Mouse (Mus musculus): ENCODE data around the gene Fastkd5. TPM values are rescaled to one million over a fixed set of nuclear protein-coding genes. Genes with fewer than 3 reads are reported as not detected.

Fastkd5 gene
- polyA plus RNA-seq, 1 experiment from 2014 or later, result 16.0 TPM

- no peaks in the 10 kb centered on the region for H3K9me3 ChIP-seq (replicated peaks; ENCODE audit: control insufficient read depth, low read length)
- H3K27ac ChIP-seq (ENCODE audit: low read length), result no peak overlapping the region
- H3K4me3 ChIP-seq (replicated peaks; ENCODE audit: low read length), result no peak overlapping the region
- 68% methylated on average over 2 of the region's 2 CpGs for WGBS
- ATAC-seq (ENCODE audit: insufficient read depth, low FRiP score), result no peak
- no peak overlapping the region for H3K4me2 ChIP-seq (ENCODE audit: low read depth, low read length)
- no peaks in the 10 kb centered on the region for H3K27me3 ChIP-seq (ENCODE audit: control insufficient read depth, insufficient read depth, low read length)
- H3K4me1 ChIP-seq (ENCODE audit: control insufficient read depth, insufficient read depth, low read length), result no peaks in the 10 kb centered on the region
- H3K9ac ChIP-seq (ENCODE audit: low read length), result no peak overlapping the region
- H3K36me3 ChIP-seq (ENCODE audit: control insufficient read depth, insufficient read depth, low read length), result peaks cover 5% of the 10 kb centered on the region; the same call in 1 of the 2 replicates
Measured at GRCm38 (mm10) chr2:130588373-130588772, 41.5 kb downstream of the Fastkd5 start.

- WGBS, result 82% methylated on average over 6 of the region's 6 CpGs
- Histone ChIP-seq H3K36me3 (ENCODE audit: control insufficient read depth, insufficient read depth, low read length) (no peaks in the 10 kb centered on the region), H3K9ac (ENCODE audit: low read length) (no peak overlapping the region), H3K27me3 (ENCODE audit: control insufficient read depth, insufficient read depth, low read length) (peaks cover 15% of the 10 kb centered on the region), H3K9me3 (replicated peaks; ENCODE audit: control insufficient read depth, low read length) (no peaks in the 10 kb centered on the region), H3K27ac (ENCODE audit: low read length) (no peak overlapping the region), H3K4me3 (replicated peaks; ENCODE audit: low read length) (no peak overlapping the region), H3K4me2 (ENCODE audit: low read depth, low read length) (no peak overlapping the region), H3K4me1 (ENCODE audit: control insufficient read depth, insufficient read depth, low read length) (no peaks in the 10 kb centered on the region)
- ATAC-seq (ENCODE audit: insufficient read depth, low FRiP score), result no peak
Measured at GRCm38 (mm10) chr2:130586016-130586415, 43.8 kb downstream of the Fastkd5 start.

- no peak for ATAC-seq (ENCODE audit: insufficient read depth, low FRiP score)
- H3K4me2 ChIP-seq (ENCODE audit: low read depth, low read length), result no peak overlapping the region
- no peak overlapping the region for H3K27ac ChIP-seq (ENCODE audit: low read length)
- H3K9ac ChIP-seq (ENCODE audit: low read length), result no peak overlapping the region
- no peaks in the 10 kb centered on the region for H3K36me3 ChIP-seq (ENCODE audit: control insufficient read depth, insufficient read depth, low read length)
- peaks cover 4% of the 10 kb centered on the region for H3K4me1 ChIP-seq (ENCODE audit: control insufficient read depth, insufficient read depth, low read length)
- H3K4me3 ChIP-seq (replicated peaks; ENCODE audit: low read length), result no peak overlapping the region
- H3K9me3 ChIP-seq (replicated peaks; ENCODE audit: control insufficient read depth, low read length), result no peaks in the 10 kb centered on the region
- 76% methylated on average over 10 of the region's 10 CpGs for WGBS
- peaks cover 33% of the 10 kb centered on the region for H3K27me3 ChIP-seq (ENCODE audit: control insufficient read depth, insufficient read depth, low read length)
Measured at GRCm38 (mm10) chr2:130583902-130584560, 45.8 kb downstream of the Fastkd5 start.

- no peak for ATAC-seq (ENCODE audit: insufficient read depth, low FRiP score)
- no peak within 1 kb of the TSS for H3K27ac ChIP-seq (ENCODE audit: low read length)
- no peak within 1 kb of the TSS for H3K4me2 ChIP-seq (ENCODE audit: low read depth, low read length)
- H3K9me3 ChIP-seq (replicated peaks; ENCODE audit: control insufficient read depth, low read length), result no peaks in the 10 kb centered on the region
- 34% methylated on average over 10 of the region's 10 CpGs for WGBS
- H3K27me3 ChIP-seq (ENCODE audit: control insufficient read depth, insufficient read depth, low read length), result peaks cover 46% of the 10 kb centered on the region
- H3K9ac ChIP-seq (ENCODE audit: low read length), result no peak within 1 kb of the TSS
- no peaks in the 10 kb centered on the region for H3K36me3 ChIP-seq (ENCODE audit: control insufficient read depth, insufficient read depth, low read length)
- no peak within 1 kb of the TSS for H3K4me3 ChIP-seq (replicated peaks; ENCODE audit: low read length)
- H3K4me1 ChIP-seq (ENCODE audit: control insufficient read depth, insufficient read depth, low read length), result peaks cover 4% of the 10 kb centered on the region
Measured at GRCm38 (mm10) chr2:130582552-130582951, 47.3 kb downstream of the Fastkd5 start, which contains the start of gene Avp. TSS of gene Avp (minus strand) at chr2:130582554.

GRCm38 (mm10) chr2:130581201-130581600 is 48.6 kb downstream of the Fastkd5 start:
- 5% methylated on average over 16 of the region's 16 CpGs for WGBS
- Histone ChIP-seq H3K27me3 (ENCODE audit: control insufficient read depth, insufficient read depth, low read length) (peaks cover 56% of the 10 kb centered on the region), H3K27ac (ENCODE audit: low read length) (no peak overlapping the region), H3K4me2 (ENCODE audit: low read depth, low read length) (peak overlapping the region; percentile 60), H3K9ac (ENCODE audit: low read length) (no peak overlapping the region), H3K9me3 (replicated peaks; ENCODE audit: control insufficient read depth, low read length) (no peaks in the 10 kb centered on the region), H3K4me3 (replicated peaks; ENCODE audit: low read length) (peak overlapping the region; percentile 43), H3K36me3 (ENCODE audit: control insufficient read depth, insufficient read depth, low read length) (no peaks in the 10 kb centered on the region), H3K4me1 (ENCODE audit: control insufficient read depth, insufficient read depth, low read length) (peaks cover 9% of the 10 kb centered on the region)
- no peak for ATAC-seq (ENCODE audit: insufficient read depth, low FRiP score)

- Histone ChIP-seq H3K27ac (ENCODE audit: low read length) (no peak overlapping the region), H3K4me2 (ENCODE audit: low read depth, low read length) (no peak overlapping the region), H3K4me1 (ENCODE audit: control insufficient read depth, insufficient read depth, low read length) (peaks cover 9% of the 10 kb centered on the region), H3K9ac (ENCODE audit: low read length) (no peak overlapping the region), H3K36me3 (ENCODE audit: control insufficient read depth, insufficient read depth, low read length) (no peaks in the 10 kb centered on the region), H3K9me3 (replicated peaks; ENCODE audit: control insufficient read depth, low read length) (no peaks in the 10 kb centered on the region), H3K4me3 (replicated peaks; ENCODE audit: low read length) (peak overlapping the region; percentile 43; the same call in 1 of the 2 replicates), H3K27me3 (ENCODE audit: control insufficient read depth, insufficient read depth, low read length) (peaks cover 70% of the 10 kb centered on the region)
- 10% methylated on average over 8 of the region's 8 CpGs for WGBS
- ATAC-seq (ENCODE audit: insufficient read depth, low FRiP score), result no peak
Measured at GRCm38 (mm10) chr2:130579791-130580190, 50.0 kb downstream of the Fastkd5 start.

GRCm38 (mm10) chr2:130578148-130578547 is 51.7 kb downstream of the Fastkd5 start:
- no peak for ATAC-seq (ENCODE audit: insufficient read depth, low FRiP score)
- 12% methylated on average over 11 of the region's 11 CpGs for WGBS
- Histone ChIP-seq H3K27ac (ENCODE audit: low read length) (no peak overlapping the region), H3K9me3 (replicated peaks; ENCODE audit: control insufficient read depth, low read length) (no peaks in the 10 kb centered on the region), H3K36me3 (ENCODE audit: control insufficient read depth, insufficient read depth, low read length) (no peaks in the 10 kb centered on the region), H3K4me3 (replicated peaks; ENCODE audit: low read length) (no peak overlapping the region), H3K27me3 (ENCODE audit: control insufficient read depth, insufficient read depth, low read length) (peaks cover 70% of the 10 kb centered on the region), H3K9ac (ENCODE audit: low read length) (no peak overlapping the region), H3K4me2 (ENCODE audit: low read depth, low read length) (no peak overlapping the region), H3K4me1 (ENCODE audit: control insufficient read depth, insufficient read depth, low read length) (peaks cover 9% of the 10 kb centered on the region)

- no peaks in the 10 kb centered on the region for H3K9me3 ChIP-seq (replicated peaks; ENCODE audit: control insufficient read depth, low read length)
- H3K9ac ChIP-seq (ENCODE audit: low read length), result no peak overlapping the region
- peaks cover 70% of the 10 kb centered on the region for H3K27me3 ChIP-seq (ENCODE audit: control insufficient read depth, insufficient read depth, low read length)
- H3K4me3 ChIP-seq (replicated peaks; ENCODE audit: low read length), result no peak overlapping the region
- H3K27ac ChIP-seq (ENCODE audit: low read length), result no peak overlapping the region
- H3K4me2 ChIP-seq (ENCODE audit: low read depth, low read length), result 0 out of 2 replicates have a peak overlapping the region, but pooled peaks have one; percentile 23
- H3K4me1 ChIP-seq (ENCODE audit: control insufficient read depth, insufficient read depth, low read length), result peaks cover 9% of the 10 kb centered on the region
- peak; percentile 26; the same call in 1 of the 2 replicates for ATAC-seq (ENCODE audit: insufficient read depth, low FRiP score)
- no peaks in the 10 kb centered on the region for H3K36me3 ChIP-seq (ENCODE audit: control insufficient read depth, insufficient read depth, low read length)
- WGBS, result 4% methylated on average over 12 of the region's 12 CpGs
Measured at GRCm38 (mm10) chr2:130577632-130578031, 52.2 kb downstream of the Fastkd5 start.

GRCm38 (mm10) chr2:130577021-130577420 is 52.8 kb downstream of the Fastkd5 start:
- ATAC-seq (ENCODE audit: insufficient read depth, low FRiP score), result no peak
- peaks cover 9% of the 10 kb centered on the region for H3K4me1 ChIP-seq (ENCODE audit: control insufficient read depth, insufficient read depth, low read length)
- H3K9ac ChIP-seq (ENCODE audit: low read length), result no peak overlapping the region
- H3K9me3 ChIP-seq (replicated peaks; ENCODE audit: control insufficient read depth, low read length), result no peaks in the 10 kb centered on the region
- no peaks in the 10 kb centered on the region for H3K36me3 ChIP-seq (ENCODE audit: control insufficient read depth, insufficient read depth, low read length)
- H3K27me3 ChIP-seq (ENCODE audit: control insufficient read depth, insufficient read depth, low read length), result peaks cover 64% of the 10 kb centered on the region
- peak overlapping the region; percentile 50 for H3K4me2 ChIP-seq (ENCODE audit: low read depth, low read length)
- peak overlapping the region; percentile 30 for H3K4me3 ChIP-seq (replicated peaks; ENCODE audit: low read length)
- 7% methylated on average over 9 of the region's 9 CpGs for WGBS
- no peak overlapping the region for H3K27ac ChIP-seq (ENCODE audit: low read length)

Measured in stomach, embryonic 16.5 days (tissue).